Mouse (Mus musculus) ZHBTc4 (cell line): Measurements from ENCODE around the gene Gm17657.

Experiments used
- DNase-seq: peaks from one replicate; pipeline ENCODE4 v3.0.0-alpha.2; 2011; ENCODE audit warnings: low read depth, low spot score

Gene Gm17657

DNA sequence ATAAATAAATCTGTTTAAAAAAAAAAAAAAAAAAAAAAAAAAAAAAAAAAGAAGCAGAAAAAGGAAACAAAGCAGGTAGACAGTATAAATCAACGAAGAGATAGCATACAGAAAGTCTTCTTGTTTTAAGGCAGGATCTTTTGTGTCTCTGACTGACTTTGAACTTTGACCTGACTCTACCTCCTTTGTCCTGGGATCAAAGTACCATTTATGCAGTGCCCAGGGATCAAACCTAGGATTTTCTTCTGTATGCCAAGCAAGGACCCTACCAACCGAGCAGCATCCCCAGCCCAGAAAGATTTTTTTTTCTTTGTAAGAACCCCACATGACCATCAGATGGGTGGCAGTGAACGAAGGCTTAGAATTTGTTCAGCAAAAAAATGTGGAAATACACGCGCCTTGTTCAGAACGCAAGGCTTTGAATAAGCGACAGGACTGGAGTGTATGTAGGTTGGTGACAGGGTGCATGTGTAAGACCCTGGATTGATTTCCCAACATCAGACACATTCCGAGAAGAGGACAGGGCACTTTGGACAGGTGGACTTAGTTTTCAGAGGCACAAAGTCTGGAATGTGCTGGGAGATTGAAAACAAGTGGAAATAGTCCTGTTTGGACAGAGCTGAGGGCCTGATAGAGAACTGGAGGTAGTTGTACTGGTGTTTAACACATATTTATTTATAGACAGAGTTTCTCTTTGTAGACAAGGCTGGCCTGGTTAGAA, 61.0 kb downstream of the Gm17657 start:
- no peak for DNase-seq

DNA sequence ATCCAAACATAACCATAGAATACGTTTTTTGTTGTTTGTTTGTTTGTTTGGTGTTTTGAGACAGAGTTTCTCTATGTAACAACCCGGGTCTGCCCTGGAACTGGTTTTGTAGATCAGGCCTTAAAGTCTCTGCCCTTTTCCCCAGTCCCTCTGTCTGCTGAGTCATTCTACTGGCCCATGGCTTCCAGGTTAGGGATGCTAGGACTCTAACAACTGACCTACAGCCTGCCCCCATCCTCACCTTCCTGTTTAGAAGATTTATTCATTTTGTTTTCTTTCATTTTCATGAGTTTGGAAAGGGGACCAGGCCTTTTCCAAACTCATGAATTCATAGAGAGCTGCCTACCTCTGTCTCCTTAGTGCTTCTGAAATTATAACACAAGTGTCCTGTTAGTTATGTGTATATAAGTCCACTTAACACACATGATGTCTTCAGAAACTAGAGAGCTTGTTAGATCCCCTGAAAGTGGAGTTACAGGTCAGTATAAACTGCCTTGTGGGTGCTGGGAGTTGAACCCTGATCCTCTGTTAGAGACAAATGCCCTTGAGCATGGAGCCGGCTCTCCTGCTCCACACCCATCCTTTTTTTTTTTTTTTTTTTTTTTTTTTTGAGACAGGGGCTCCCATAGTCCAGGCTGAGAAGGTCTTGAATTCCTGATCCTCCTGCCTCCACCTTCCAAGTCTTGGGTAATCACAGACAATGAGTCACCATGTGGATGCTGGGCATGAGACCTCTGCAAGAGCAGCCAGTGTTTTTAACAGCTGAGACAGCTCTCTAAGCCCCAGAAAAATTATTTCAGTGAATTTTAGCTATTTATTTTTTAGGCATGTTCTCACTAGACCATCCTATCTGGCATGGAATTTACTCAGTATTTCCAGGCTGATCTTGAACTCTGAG, 63.9 kb downstream of the Gm17657 start:
- no peak for DNase-seq

DNA sequence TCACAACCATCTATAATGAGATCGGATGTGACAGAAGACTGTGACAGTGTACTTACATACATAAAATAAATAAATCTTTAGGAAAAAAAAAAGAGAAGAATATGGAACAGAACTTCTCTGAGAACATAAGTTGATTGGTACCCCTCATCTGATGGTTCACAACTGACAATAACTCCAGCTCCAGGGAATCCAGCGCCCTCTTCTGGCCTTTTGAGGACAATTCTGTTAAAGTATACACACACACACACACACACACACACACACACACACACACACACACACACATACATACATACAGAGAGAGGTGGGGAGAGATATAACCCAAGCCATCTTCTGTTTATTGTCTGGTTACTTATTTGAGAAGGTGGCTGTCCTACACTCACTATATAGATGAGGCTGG, 65.0 kb downstream of the Gm17657 start:
- peak; percentile 73 for DNase-seq

DNA sequence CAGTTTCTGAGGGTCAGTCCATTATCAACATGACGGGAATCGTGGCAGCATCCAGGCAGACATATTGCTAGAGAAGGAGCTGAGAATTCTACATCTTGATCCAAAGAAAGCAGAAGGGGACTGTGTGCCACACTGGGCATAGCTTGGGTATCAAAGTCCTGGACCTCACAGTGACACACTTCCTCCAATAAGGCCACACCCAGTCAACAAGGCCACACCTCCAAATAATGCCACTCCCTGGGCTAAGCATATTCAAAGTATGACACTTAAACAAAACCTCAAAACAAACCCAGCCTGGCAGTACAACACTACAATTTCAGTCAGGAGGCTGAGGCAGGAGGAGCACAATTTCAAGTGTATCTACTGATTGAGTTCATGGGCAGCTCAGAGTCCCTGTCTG, 66.2 kb downstream of the Gm17657 start:
- DNase-seq = no peak

DNA sequence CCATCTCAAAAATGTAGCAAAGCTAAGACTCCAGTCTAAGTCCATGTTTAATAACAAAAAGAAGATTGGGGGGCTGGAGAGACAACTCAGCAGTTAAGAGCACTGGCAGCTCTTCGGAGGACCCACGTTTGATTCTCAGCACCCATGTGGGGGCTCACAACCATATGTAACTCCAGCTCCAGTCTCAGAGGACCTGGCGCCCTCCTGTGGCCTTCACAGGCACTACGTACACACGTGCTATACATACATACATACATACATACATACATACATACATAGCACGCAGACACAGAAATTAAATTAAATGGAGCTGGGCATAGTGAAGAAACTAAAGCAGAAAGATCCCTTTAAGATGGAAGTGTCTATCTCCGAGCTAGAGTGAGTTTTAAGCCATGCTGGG, 66.8 kb downstream of the Gm17657 start:
- peak; percentile 57 for DNase-seq

DNA sequence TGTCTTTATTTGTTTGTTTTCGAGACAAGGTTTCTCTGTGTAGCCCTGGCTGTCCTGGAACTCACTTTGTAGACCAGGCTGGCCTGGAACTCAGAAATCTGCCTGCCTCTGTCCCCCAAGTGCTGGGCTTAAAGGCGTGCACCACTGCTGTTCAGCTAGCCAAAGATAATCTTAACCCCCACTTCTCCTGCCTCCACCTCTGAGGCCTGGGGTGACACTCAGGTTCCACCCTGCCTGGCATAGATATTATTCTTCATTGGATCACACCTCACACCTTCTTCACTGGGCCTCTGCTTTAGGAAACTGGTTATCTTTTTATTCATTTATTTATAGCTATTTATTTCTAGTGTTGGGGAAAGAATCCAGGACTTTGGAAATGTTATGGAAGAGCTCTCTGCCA, 69.2 kb downstream of the Gm17657 start:
- no peak for DNase-seq

DNA sequence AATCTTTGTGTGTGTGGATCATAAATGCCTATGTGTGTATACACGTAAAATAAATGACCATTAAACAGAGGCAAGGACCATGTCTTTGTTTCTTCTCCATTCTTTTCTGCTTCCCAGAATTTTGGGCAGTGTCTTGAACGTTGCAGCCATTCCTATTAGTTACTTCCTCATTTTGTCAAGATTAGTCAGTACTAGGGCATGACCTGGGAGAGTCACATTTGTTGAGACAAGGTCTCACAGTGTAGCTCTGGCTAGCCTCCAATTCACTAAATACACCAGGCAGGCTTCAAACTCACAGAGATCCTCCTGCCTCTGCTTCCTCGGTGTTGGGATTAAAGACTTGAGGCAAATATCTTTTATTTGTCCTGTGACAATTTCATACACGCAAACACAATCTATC, 71.2 kb downstream of the Gm17657 start:
- no peak for DNase-seq

DNA sequence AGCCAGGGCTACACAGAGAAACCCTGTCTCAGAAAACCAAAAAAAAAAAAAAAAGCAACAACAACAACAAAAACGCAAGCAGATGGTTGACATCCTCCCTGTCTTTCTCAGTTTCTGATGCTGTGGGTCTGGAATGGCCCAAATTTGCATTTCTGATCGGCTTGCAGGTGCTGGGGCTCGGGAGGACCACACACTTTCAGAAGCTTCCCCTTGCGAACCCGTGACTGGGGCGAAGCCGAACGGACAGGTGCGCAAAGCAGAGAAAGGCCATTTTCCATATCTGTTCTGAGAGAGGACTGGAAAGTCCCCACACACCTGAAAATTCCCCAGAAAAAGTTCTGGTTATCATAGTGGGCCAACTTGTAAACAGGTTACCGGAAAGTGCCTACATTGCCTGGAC, 72.1 kb downstream of the Gm17657 start:
- no peak for DNase-seq

DNA sequence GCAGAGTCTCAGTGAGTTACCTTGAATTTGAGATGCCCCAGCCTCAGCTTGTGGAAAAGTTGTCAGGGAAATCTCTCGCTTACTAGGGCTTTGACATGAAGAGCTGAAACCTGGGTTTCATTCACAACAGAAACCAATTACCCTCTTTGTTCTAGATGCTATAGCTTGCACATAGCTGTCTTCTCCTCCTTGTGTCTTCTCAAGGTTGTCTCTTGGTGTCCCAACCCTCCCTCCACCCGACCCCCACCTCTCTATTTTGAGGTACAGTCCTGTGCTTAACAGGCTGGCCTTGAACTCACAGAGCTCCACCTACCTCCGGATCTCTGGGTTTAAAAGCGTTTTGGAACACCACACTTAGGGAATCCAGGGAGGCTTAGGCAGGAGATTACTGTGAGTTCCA, 73.0 kb downstream of the Gm17657 start:
- DNase-seq = no peak

DNA sequence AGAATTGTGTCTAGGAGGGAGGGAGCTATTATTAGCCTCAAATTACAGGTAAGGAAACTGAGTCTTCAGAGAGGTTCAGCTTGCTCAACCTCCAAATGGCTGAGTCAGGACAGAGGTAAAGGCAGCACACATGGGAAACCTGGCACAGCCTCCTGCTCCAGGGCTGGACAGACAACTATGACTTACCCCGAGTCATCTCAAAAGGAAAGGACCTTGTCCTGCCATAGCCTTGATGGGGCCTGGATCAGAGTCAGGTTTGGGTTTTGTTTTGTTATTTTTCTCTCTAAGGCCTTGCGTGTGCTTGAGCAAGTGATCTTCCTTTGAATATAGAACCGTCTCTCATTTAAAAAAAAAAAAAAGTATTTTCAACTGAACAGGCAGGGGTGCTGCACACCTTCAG, 74.3 kb downstream of the Gm17657 start:
- DNase-seq = no peak

DNA sequence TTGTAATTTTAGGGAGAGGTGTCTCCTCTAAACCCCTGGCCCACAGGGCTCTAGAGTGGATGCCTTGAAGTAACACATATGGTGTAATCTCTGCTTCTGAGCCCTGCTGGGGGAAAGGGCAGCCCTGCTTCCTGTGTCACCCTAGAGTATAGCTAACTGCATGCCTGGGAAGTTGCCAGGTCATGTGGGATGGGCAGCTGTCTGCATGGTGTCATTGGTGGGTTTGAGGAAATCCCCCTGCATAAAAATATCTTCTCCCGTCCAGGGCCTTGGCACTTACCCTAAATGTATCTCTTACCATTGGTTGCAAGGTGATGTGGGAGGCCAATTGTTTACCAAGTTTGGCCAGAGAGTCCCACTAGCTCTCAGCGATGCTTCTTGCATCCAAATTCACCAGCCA, 75.4 kb downstream of the Gm17657 start:
- DNase-seq = no peak

DNA sequence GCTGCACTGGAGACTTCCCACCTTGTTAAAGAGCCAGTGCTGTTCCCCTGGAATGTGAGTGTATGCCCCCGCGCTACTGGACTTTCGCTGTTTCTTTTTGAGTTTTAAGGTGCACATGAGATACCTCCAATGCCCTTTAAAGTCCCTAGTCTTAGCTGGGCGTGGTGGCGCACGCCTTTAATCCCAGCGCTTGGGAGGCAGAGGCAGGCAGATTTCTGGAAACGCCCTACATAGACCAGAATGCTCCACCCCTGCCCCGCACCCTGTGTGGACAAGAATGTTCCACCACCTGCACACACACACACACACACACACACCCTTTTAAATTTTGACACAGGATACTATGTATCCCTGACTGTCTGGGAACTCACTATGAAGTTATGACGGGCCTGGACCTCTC, 76.0 kb downstream of the Gm17657 start:
- DNase-seq = peak; percentile 69
